Mouse (Mus musculus) midbrain, embryonic 13.5 days (tissue): ENCODE results near the gene Vps8. TPM values are rescaled to one million over a fixed set of nuclear protein-coding genes. Genes with fewer than 3 reads are reported as not detected.
A peak's percentile ranks its signal among the peaks of the same experiment; 100 is the strongest.

Experiments used
- ATAC-seq: fragments of 200-750 bp; cut with Nextera tagmentation; 2 replicates; pipeline ENCODE4 v1.8.0; 2017; ENCODE audit warnings: mild to moderate bottlenecking, moderate TSS enrichment, moderate library complexity
- H3K27ac ChIP-seq: fragments of 300-500 bp; sonication (generic); 2 replicates; pipeline ENCODE4 v1.5.1; 2015; ENCODE audit warnings: inconsistent platforms, mild to moderate bottlenecking, moderate library complexity
- H3K27me3 ChIP-seq: fragments of 300-500 bp; sonication (generic); 2 replicates; pipeline ENCODE4 v1.6.1; 2015; ENCODE audit warnings: mild to moderate bottlenecking, inconsistent platforms
- H3K36me3 ChIP-seq: fragments of 300-500 bp; sonication (generic); 2 replicates; pipeline ENCODE4 v1.6.1; 2015; ENCODE audit warnings: mild to moderate bottlenecking, inconsistent platforms
- H3K4me1 ChIP-seq: fragments of 300-500 bp; sonication (generic); replicated peaks from 2 replicates; pipeline ENCODE4 v1.6.1; 2015; ENCODE audit warnings: inconsistent platforms
- H3K4me2 ChIP-seq: fragments of 300-500 bp; sonication (generic); replicated peaks from 2 replicates; pipeline ENCODE4 v1.6.1; 2015; ENCODE audit warnings: moderate library complexity, mild to moderate bottlenecking, inconsistent platforms
- H3K4me3 ChIP-seq: fragments of 300-500 bp; sonication (generic); replicated peaks from 2 replicates; pipeline ENCODE4 v1.5.1; 2015; ENCODE audit warnings: mild to moderate bottlenecking, inconsistent platforms
- H3K9ac ChIP-seq: fragments of 300-500 bp; sonication (generic); replicated peaks from 2 replicates; pipeline ENCODE4 v1.6.1; 2015; ENCODE audit warnings: mild to moderate bottlenecking, inconsistent platforms
- H3K9me3 ChIP-seq: fragments of 300-500 bp; sonication (generic); 2 replicates; pipeline ENCODE4 v1.6.1; 2016; ENCODE audit warnings: mild to moderate bottlenecking, inconsistent platforms
- WGBS: fragments of 180-500 bp; shearing (Covaris S2); methylation state at CpG from one replicate; pipeline ENCODE4 v1.1.7; 2015; 5-methylcytosine and 5-hydroxymethylcytosine counted together
- polyA plus RNA-seq: library from polyadenylated mRNA; unstranded; fragments of >200 nt; fragmentation: Nextera tagmentation; extraction: Ambion mirVana; gene quantifications from 2 replicates; pipeline ENCODE4 v1.2.1, GENCODE M21; 2015

The Vps8 gene
- polyA plus RNA-seq, 1 experiment from 2014 or later, result 33.4 TPM

DNA sequence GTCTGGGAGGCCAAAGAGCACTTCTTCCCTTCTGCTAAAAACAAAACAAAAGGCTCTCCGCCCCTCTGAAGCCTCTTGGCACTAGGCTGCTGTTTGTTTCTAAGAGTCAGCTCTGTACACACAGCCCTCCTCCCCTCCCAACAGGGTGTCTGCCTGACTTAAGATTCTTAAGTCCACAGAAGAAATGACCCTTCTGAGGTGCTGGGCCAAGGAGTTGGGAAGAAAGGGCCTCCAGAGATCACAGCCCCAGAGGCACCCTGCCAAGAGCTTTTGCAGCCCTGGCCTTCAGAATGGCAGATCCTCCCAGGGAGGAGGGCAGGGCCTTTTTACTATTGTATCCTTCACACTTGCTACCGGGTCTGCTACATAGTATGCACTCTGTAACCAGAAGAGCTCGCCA is 33.6 kb upstream of the Vps8 start:
- Histone ChIP-seq H3K9me3 (no peaks in the 10 kb centered on the region), H3K4me2 (no peak overlapping the region), H3K9ac (no peak overlapping the region), H3K27me3 (no peaks in the 10 kb centered on the region), H3K36me3 (no peaks in the 10 kb centered on the region), H3K27ac (no peak overlapping the region), H3K4me1 (peaks cover 33% of the 10 kb centered on the region), H3K4me3 (no peak overlapping the region)
- ATAC-seq, result no peak
- WGBS, result 20% methylated on average over 3 of the region's 3 CpGs

DNA sequence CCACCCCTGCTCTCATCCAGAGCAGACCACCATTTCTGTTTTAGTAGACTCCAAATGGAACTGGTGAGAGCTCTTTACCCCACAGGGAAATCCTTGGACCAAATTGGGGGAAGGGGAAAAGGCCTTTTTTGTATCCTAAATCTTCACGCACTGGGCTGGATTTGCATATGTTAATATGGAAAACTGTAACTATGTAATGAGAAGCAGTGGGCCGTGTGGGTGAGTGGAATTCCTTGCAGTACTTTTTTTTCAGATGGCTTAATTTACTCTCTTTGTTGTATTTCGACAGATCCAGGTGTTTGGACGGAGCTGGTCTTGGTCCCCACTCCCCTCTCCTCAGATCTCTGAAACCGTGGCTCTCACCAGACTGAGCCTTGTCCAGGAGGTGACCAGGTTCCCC is 32.2 kb upstream of the Vps8 start:
- Histone ChIP-seq H3K9me3 (no peaks in the 10 kb centered on the region), H3K9ac (no peak overlapping the region), H3K4me2 (no peak overlapping the region), H3K27me3 (no peaks in the 10 kb centered on the region), H3K4me1 (peaks cover 47% of the 10 kb centered on the region), H3K27ac (no peak overlapping the region), H3K4me3 (no peak overlapping the region), H3K36me3 (no peaks in the 10 kb centered on the region)
- 27% methylated on average over 5 of the region's 5 CpGs for WGBS
- no peak for ATAC-seq

DNA sequence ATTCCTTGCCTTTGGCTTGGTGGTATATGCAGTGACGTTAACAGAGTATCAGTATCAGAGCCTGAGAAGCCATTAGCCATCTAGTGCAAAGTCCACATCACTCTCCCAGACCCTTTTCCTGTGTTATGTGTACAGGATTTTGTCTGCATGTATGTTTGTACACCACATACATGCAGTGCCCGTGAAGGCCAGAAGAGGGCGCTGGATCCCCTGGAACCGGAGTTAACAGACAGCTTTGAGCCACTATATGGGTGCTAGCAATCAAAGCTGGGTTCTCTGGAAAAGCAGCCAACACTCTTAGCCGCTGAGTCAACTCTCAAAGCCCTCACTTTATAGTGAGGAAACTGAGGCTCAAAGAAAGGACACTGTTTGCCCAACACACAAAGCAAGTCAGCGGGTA is 30.8 kb upstream of the Vps8 start:
- ATAC-seq, result no peak; the same call in 1 of the 2 replicates
- Histone ChIP-seq H3K4me1 (peaks cover 50% of the 10 kb centered on the region), H3K27ac (peak overlapping the region; percentile 78), H3K27me3 (no peaks in the 10 kb centered on the region), H3K36me3 (no peaks in the 10 kb centered on the region), H3K4me2 (no peak overlapping the region), H3K9me3 (no peaks in the 10 kb centered on the region), H3K4me3 (no peak overlapping the region), H3K9ac (no peak overlapping the region)
- WGBS, result 68% methylated on average over 6 of the region's 6 CpGs

DNA sequence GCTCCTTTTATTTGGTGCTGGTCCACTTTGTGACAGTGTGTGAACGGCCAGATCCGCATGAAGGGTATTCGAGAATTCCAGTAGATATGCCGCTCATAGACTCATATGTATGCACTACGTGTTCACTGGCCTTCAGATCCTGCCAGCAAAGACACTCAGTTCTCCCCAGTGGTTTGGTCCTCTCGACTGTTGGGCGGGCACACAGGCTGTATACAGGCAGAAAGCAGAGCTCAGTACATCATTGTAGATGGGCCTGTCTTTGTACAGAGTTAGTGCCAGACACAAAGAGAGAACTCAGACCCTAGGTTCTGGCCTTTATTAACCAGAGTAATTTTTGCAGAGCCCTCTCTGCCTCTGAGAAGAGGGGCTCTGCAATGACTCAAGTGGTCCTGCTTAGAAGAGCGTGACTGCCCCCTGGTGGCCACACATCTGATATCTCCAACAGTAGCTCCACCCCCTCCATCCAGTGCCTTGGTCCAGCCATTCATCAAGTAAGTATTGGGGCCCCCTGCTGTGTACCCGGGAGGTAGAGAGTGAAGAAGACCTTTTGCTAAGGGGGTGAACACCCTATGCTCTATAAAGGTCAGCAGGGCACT is 30.3 kb upstream of the Vps8 start:
- no peaks in the 10 kb centered on the region for H3K9me3 ChIP-seq
- H3K4me3 ChIP-seq, result no peak overlapping the region
- H3K27me3 ChIP-seq, result no peaks in the 10 kb centered on the region
- H3K27ac ChIP-seq, result peak overlapping the region; percentile 78
- H3K4me1 ChIP-seq, result peaks cover 56% of the 10 kb centered on the region
- ATAC-seq, result peak; percentile 78
- H3K4me2 ChIP-seq, result no peak overlapping the region
- no peaks in the 10 kb centered on the region for H3K36me3 ChIP-seq
- H3K9ac ChIP-seq, result no peak overlapping the region
- WGBS, result 28% methylated on average over 9 of the region's 9 CpGs

DNA sequence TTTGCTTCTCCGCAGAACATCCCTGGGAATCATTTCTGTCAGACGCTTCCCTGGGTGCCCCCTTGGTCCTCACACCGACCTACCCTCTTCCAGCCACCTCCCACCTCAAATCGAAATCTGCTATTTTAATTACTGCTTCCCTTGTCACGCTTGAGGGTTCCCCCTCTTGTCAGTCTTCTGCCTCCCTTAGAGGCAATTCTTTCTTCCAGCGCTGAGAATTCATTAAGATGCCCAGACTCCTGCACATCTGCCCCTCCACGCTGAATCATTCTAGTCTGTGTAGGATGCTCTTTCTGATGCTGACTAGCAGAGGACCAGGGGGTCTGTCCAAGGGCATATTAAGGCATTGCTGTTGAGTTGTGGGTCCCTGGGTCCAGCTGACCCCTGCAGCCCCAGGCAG is 27.4 kb upstream of the Vps8 start:
- 0 out of 2 replicates have a peak overlapping the region, but pooled peaks have one; percentile 5 for H3K4me2 ChIP-seq
- no peak overlapping the region; the same call in 1 of the 2 replicates for H3K9ac ChIP-seq
- WGBS, result 15% methylated on average over 7 of the region's 7 CpGs
- H3K27me3 ChIP-seq, result no peaks in the 10 kb centered on the region
- no peaks in the 10 kb centered on the region for H3K36me3 ChIP-seq
- ATAC-seq, result no peak
- H3K9me3 ChIP-seq, result no peaks in the 10 kb centered on the region
- H3K27ac ChIP-seq, result peak overlapping the region; percentile 86
- no peak overlapping the region for H3K4me3 ChIP-seq
- H3K4me1 ChIP-seq, result peaks cover 66% of the 10 kb centered on the region

DNA sequence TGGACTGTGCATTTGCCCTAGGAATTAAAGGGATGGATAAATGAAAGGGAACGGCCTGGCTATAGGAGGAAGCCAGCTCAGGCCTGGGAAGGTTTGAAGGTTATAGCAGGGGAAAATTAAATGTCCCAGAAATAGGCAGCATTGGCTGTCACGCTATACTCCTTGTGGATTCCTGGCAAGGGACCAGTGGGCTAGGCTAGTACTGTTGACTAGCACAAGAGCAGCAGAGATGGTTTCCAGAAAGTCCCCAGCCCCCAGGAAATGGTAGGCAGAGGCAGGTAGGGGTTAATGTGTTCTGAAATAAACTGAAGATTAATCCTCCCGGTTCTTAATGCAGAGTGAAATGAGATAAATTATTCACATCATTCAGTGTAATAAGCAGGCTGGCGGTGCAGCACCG is 25.2 kb upstream of the Vps8 start:
- H3K4me3 ChIP-seq, result no peak overlapping the region
- no peaks in the 10 kb centered on the region for H3K9me3 ChIP-seq
- no peak overlapping the region for H3K4me2 ChIP-seq
- H3K27ac ChIP-seq, result peak overlapping the region; percentile 88
- H3K9ac ChIP-seq, result no peak overlapping the region
- H3K27me3 ChIP-seq, result no peaks in the 10 kb centered on the region
- no peak for ATAC-seq
- peaks cover 50% of the 10 kb centered on the region for H3K4me1 ChIP-seq
- H3K36me3 ChIP-seq, result no peaks in the 10 kb centered on the region
- 39% methylated on average over 5 of the region's 5 CpGs for WGBS

DNA sequence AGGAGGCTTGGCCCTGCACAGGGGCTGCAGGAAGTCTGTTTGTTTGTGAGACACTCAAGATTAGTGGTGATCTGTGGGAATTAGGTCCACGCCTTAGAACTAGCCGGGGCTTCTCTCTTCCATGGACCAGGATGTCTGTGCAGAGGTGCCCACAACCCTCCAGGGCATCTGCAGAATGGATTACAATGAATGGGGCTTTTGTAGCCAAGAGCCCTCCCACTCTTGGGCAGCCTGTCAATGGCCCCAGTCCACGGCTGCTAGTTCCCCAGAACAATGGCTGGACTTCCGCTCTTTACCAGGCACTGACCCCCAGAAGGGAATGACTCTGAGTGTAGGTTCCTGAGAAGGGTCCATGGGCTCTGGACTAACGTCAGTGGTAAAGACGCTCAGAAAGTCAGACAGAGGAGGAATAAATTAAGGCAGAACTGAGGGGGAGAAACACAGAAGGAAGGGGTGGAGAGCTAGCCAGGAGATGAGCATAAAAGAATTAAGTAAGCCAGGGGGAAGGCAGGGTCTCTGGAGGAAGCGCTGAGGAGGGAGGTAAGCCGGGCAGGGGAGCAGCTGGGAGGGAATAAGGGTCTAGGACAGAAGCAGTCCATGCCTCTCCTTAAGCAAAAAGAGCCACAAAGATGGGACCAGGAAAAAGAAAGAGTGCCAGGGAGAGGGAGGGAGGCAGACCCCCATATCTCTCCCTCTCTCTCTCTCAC is 24.4 kb upstream of the Vps8 start:
- peak overlapping the region; percentile 11 for H3K4me2 ChIP-seq
- peak; percentile 62 for ATAC-seq
- no peaks in the 10 kb centered on the region for H3K36me3 ChIP-seq
- WGBS, result 6% methylated on average over 8 of the region's 8 CpGs
- H3K27me3 ChIP-seq, result no peaks in the 10 kb centered on the region
- H3K4me3 ChIP-seq, result no peak overlapping the region
- peaks cover 53% of the 10 kb centered on the region for H3K4me1 ChIP-seq
- H3K9ac ChIP-seq, result no peak overlapping the region
- no peaks in the 10 kb centered on the region for H3K9me3 ChIP-seq
- peak overlapping the region; percentile 88 for H3K27ac ChIP-seq

DNA sequence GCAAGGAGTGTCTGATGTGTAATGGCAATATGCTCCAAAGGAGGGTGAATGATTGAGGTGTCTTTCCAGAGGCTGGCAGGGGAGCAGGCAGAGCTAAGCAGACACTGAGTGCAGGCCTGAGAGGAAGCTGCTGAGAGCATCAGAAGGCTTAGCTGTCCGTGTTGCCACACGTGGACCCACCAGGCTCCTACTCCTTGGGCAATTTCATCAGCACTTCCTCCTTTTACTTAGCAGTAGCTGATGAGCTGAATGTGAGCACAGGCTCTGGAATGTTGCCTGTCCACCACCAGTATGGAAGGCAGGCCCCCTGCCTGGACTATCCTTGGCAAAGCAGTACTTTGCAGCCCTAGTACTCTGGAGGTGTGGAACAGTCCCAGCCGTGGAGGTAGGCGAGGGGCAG is 23.0 kb upstream of the Vps8 start:
- ATAC-seq, result no peak
- no peak overlapping the region for H3K9ac ChIP-seq
- no peak overlapping the region for H3K4me2 ChIP-seq
- no peaks in the 10 kb centered on the region for H3K9me3 ChIP-seq
- no peaks in the 10 kb centered on the region for H3K27me3 ChIP-seq
- no peaks in the 10 kb centered on the region for H3K36me3 ChIP-seq
- 83% methylated on average over 4 of the region's 4 CpGs for WGBS
- no peak overlapping the region for H3K27ac ChIP-seq
- peaks cover 48% of the 10 kb centered on the region for H3K4me1 ChIP-seq
- no peak overlapping the region for H3K4me3 ChIP-seq

DNA sequence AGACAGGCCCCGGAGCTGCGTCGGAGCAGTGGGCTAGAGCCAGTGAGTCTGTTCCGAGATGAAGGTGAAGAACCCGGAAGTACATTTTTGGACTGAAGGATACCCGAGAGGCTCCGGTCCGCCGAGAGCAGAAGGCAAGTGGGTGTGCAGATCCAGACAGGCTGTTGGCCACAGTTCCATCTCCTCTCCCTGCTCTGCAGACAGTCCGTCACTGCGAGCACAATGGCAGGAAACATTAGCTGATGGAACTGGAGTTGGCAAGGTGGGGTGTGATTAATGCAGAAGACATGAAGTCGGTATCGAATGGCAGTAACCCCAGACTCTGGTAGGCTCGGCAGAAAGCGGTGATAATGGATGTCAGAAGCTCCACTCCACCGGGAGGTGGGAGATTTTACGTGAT is 20.9 kb upstream of the Vps8 start:
- 83% methylated on average over 17 of the region's 17 CpGs for WGBS
- H3K4me3 ChIP-seq, result no peak overlapping the region
- no peaks in the 10 kb centered on the region for H3K9me3 ChIP-seq
- peaks cover 34% of the 10 kb centered on the region for H3K4me1 ChIP-seq
- no peaks in the 10 kb centered on the region for H3K36me3 ChIP-seq
- H3K27me3 ChIP-seq, result no peaks in the 10 kb centered on the region
- ATAC-seq, result no peak
- no peak overlapping the region for H3K9ac ChIP-seq
- H3K27ac ChIP-seq, result no peak overlapping the region
- no peak overlapping the region for H3K4me2 ChIP-seq

DNA sequence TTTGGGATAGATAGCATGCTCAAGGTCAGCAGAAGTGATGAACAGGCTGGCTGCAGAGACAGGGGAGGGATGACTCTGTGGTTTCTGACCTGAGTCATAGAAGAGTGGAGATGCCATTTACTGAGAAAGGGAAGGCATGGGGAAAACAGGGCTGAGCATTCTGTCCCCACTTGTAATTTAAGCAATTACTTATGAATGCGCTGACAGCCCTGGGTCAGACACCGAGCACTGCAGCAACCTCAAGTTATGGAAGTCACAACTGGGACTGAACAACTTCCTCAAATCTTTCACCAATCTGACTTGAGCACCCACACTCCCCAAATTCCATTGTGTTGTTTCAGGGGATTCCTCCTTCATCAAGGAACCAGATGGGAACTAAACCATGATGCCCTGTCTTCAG is 19.5 kb upstream of the Vps8 start:
- no peaks in the 10 kb centered on the region for H3K27me3 ChIP-seq
- H3K4me2 ChIP-seq, result no peak overlapping the region
- no peak for ATAC-seq
- H3K27ac ChIP-seq, result peak overlapping the region; percentile 35; the same call in 1 of the 2 replicates
- no peaks in the 10 kb centered on the region for H3K9me3 ChIP-seq
- no peak overlapping the region for H3K9ac ChIP-seq
- peaks cover 20% of the 10 kb centered on the region for H3K4me1 ChIP-seq
- WGBS, result 83% methylated on average over 2 of the region's 2 CpGs
- H3K4me3 ChIP-seq, result no peak overlapping the region
- H3K36me3 ChIP-seq, result no peaks in the 10 kb centered on the region

DNA sequence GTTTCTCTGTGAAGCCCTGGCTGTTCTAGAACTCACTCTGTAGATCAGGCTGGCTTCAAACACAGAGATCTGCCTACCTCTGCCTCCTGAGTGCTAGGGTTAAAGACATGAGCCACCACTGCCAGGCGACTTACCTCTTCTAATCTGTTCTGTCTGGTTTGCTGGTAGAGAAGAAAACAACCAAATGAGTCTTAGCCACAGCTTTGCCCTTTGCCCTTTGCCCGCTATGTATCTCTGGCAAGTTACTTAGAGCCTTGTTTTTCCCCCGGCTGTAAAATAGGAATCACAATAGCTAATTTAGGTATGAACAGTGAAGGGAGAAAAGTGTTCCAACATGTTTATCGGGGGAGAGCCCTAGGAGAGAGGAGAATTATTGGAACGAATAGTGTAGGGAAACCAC is 18.3 kb upstream of the Vps8 start:
- H3K9ac ChIP-seq, result no peak overlapping the region
- H3K4me2 ChIP-seq, result no peak overlapping the region
- WGBS, result 67% methylated on average over 5 of the region's 5 CpGs
- H3K36me3 ChIP-seq, result no peaks in the 10 kb centered on the region
- H3K9me3 ChIP-seq, result no peaks in the 10 kb centered on the region
- no peak overlapping the region for H3K4me3 ChIP-seq
- H3K27ac ChIP-seq, result peak overlapping the region; percentile 47; the same call in 1 of the 2 replicates
- no peak for ATAC-seq
- peaks cover 11% of the 10 kb centered on the region; the same call in 1 of the 2 replicates for H3K4me1 ChIP-seq
- no peaks in the 10 kb centered on the region for H3K27me3 ChIP-seq

DNA sequence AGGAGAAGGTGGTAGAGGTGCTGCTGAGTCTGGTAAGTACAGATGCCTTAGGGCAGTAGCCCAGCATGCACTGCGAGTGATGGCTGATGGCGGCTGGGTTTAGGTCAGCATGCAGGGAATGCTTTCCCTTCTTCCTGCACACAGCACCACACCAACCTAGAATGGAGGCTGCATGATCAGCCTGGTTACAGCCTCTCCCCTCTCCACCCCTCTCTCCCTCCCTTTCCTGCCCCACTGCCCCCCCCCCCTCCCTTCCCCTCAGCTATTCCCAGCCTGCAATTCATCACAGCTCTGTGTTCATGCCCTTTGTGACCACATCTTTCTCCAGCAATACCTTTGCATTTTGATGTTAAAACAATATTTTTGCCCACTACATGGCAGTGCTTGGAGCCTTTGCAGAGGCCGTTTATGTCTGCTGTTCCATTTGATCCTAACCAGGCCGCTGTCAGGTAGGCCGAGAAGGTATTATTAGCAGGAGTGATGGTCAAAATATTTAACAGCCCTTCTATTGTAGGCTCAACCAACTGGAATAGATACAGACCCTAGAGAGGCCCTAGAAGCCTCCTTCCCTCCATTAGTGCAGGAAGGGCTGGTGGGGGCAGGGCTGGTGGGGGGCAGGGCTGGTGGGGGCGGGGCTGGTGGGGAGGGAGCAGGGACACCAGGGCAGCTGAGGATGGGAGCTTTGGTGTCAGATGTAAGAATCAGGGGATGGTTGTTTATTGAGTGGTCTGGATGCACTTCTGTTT is 17.5 kb upstream of the Vps8 start:
- H3K9me3 ChIP-seq, result no peaks in the 10 kb centered on the region
- 59% methylated on average over 6 of the region's 6 CpGs for WGBS
- H3K4me2 ChIP-seq, result no peak overlapping the region
- peak; percentile 60 for ATAC-seq
- H3K27ac ChIP-seq, result peak overlapping the region; percentile 47; the same call in 1 of the 2 replicates
- no peak overlapping the region for H3K9ac ChIP-seq
- no peak overlapping the region for H3K4me3 ChIP-seq
- no peaks in the 10 kb centered on the region for H3K27me3 ChIP-seq
- peaks cover 11% of the 10 kb centered on the region; the same call in 1 of the 2 replicates for H3K4me1 ChIP-seq
- no peaks in the 10 kb centered on the region for H3K36me3 ChIP-seq
